Mouse (Mus musculus): ENCODE measurements around the gene Sec61a1.

DNA sequence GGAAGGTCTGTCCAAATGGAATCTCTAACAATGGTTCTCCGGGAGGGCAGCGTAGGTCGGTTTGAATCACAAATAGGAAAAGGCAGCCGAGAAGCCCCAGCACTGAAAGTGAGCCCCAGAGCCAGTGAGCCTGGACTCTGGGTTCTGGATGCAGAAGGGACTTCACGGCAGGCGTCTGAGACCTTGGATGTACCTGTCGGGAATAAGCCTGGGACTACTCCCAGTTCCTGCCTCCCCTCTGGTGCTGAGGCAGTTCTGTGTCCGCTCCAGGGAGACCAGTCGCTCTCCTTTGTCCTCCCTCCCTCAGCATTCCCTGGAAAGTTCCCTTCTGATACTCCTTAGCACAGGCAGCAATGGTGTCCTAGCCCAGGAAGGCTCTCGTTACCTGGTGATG lies 26.7 kb upstream of the Sec61a1 start:
- TF ChIP-seq POLR2A (IDR thresholded peaks at IDR 0.05; ENCODE audit: low read depth, low read length) (no peak), CTCF (IDR thresholded peaks at IDR 0.05; ENCODE audit: borderline replicate concordance, insufficient read depth, low read length) (no peak)
